Mouse (Mus musculus): ENCODE results near the gene Prkaa1. TPM values are rescaled to one million over a fixed set of nuclear protein-coding genes. Genes with fewer than 3 reads are reported as not detected.

Gene Prkaa1
- polyA plus RNA-seq, 1 experiment, result 3.0 TPM

DNA sequence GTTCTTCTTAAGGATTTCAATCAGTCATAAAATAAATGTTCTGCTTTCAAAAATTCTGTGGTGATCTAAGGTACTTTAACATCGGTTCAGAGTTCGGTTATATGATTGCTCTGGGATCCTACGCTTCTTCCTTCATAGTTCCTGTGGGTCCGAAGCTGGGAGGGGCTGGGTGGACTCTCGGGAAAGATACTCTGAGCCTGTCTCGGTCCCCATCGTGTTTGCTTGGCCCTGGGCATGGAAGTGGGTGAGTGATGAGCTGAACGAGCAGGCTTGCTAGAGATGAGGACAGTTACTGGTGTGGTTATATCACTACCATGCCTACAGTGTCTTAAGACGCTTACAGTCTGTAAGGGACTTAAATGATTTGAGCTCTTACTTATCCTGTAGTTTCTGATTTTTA, 25.0 kb upstream of the Prkaa1 start:
- Histone ChIP-seq H3K4me1 (ENCODE audit: control insufficient read depth, insufficient read depth, insufficient read length) (no peaks in the 10 kb centered on the region; the same call in 1 of the 2 replicates), H3K36me3 (ENCODE audit: control insufficient read depth, insufficient read depth, low read length) (peaks cover 27% of the 10 kb centered on the region), H3K27me3 (ENCODE audit: control insufficient read depth, insufficient read depth, low read length) (no peaks in the 10 kb centered on the region), H3K4me3 (ENCODE audit: extremely low read depth, insufficient read depth, insufficient read length) (no peak overlapping the region), H3K27ac (ENCODE audit: insufficient read depth, low read length) (no peak overlapping the region)
- no peak for TF ChIP-seq POLR2A (IDR thresholded peaks at IDR 0.05; ENCODE audit: low read depth, low read length)
- TF ChIP-seq CTCF (IDR thresholded peaks at IDR 0.05; ENCODE audit: extremely low read depth, insufficient read depth, insufficient read length, insufficient replicate concordance), result no peak
- 87% methylated on average over 9 of the region's 9 CpGs for WGBS
- no peak for DNase-seq (ENCODE audit: low read depth in 1 of 2, low spot score in 2 of 2)

GRCm38 (mm10) chr15:5119192-5119591, 24.5 kb upstream of the Prkaa1 start:
- Histone ChIP-seq H3K27ac (ENCODE audit: insufficient read depth, low read length) (no peak overlapping the region), H3K36me3 (ENCODE audit: control insufficient read depth, insufficient read depth, low read length) (peaks cover 28% of the 10 kb centered on the region), H3K27me3 (ENCODE audit: control insufficient read depth, insufficient read depth, low read length) (no peaks in the 10 kb centered on the region), H3K4me1 (ENCODE audit: control insufficient read depth, insufficient read depth, insufficient read length) (no peaks in the 10 kb centered on the region; the same call in 1 of the 2 replicates), H3K4me3 (ENCODE audit: extremely low read depth, insufficient read depth, insufficient read length) (no peak overlapping the region)
- WGBS, result 83% methylated on average over 2 of the region's 2 CpGs
- no peak for DNase-seq (ENCODE audit: low read depth in 1 of 2, low spot score in 2 of 2)
- TF ChIP-seq CTCF (IDR thresholded peaks at IDR 0.05; ENCODE audit: extremely low read depth, insufficient read depth, insufficient read length, insufficient replicate concordance) (no peak), POLR2A (IDR thresholded peaks at IDR 0.05; ENCODE audit: low read depth, low read length) (no peak)

GRCm38 (mm10) chr15:5119707-5120106, 24.0 kb upstream of the Prkaa1 start:
- no peak overlapping the region for H3K27ac ChIP-seq (ENCODE audit: insufficient read depth, low read length)
- no peaks in the 10 kb centered on the region for H3K27me3 ChIP-seq (ENCODE audit: control insufficient read depth, insufficient read depth, low read length)
- no peak for DNase-seq (ENCODE audit: low read depth in 1 of 2, low spot score in 2 of 2)
- no peaks in the 10 kb centered on the region; the same call in 1 of the 2 replicates for H3K4me1 ChIP-seq (ENCODE audit: control insufficient read depth, insufficient read depth, insufficient read length)
- WGBS, result 91% methylated on average over 2 of the region's 2 CpGs
- no peak overlapping the region for H3K4me3 ChIP-seq (ENCODE audit: extremely low read depth, insufficient read depth, insufficient read length)
- TF ChIP-seq POLR2A (IDR thresholded peaks at IDR 0.05; ENCODE audit: low read depth, low read length) (no peak), CTCF (IDR thresholded peaks at IDR 0.05; ENCODE audit: extremely low read depth, insufficient read depth, insufficient read length, insufficient replicate concordance) (no peak)
- H3K36me3 ChIP-seq (ENCODE audit: control insufficient read depth, insufficient read depth, low read length), result peaks cover 31% of the 10 kb centered on the region

GRCm38 (mm10) chr15:5121535-5122313, 21.9 kb upstream of the Prkaa1 start:
- Histone ChIP-seq H3K4me1 (ENCODE audit: control insufficient read depth, insufficient read depth, insufficient read length) (no peaks in the 10 kb centered on the region; the same call in 1 of the 2 replicates), H3K4me3 (ENCODE audit: extremely low read depth, insufficient read depth, insufficient read length) (no peak overlapping the region), H3K27ac (ENCODE audit: insufficient read depth, low read length) (no peak overlapping the region), H3K36me3 (ENCODE audit: control insufficient read depth, insufficient read depth, low read length) (peaks cover 31% of the 10 kb centered on the region), H3K27me3 (ENCODE audit: control insufficient read depth, insufficient read depth, low read length) (no peaks in the 10 kb centered on the region)
- no peak for DNase-seq (ENCODE audit: low read depth in 1 of 2, low spot score in 2 of 2)
- 93% methylated on average over 12 of the region's 12 CpGs for WGBS
- TF ChIP-seq CTCF (IDR thresholded peaks at IDR 0.05; ENCODE audit: extremely low read depth, insufficient read depth, insufficient read length, insufficient replicate concordance) (no peak), POLR2A (IDR thresholded peaks at IDR 0.05; ENCODE audit: low read depth, low read length) (no peak)

GRCm38 (mm10) chr15:5126456-5126855, 17.2 kb upstream of the Prkaa1 start:
- Histone ChIP-seq H3K4me1 (ENCODE audit: control insufficient read depth, insufficient read depth, insufficient read length) (no peaks in the 10 kb centered on the region), H3K27ac (ENCODE audit: insufficient read depth, low read length) (no peak overlapping the region), H3K36me3 (ENCODE audit: control insufficient read depth, insufficient read depth, low read length) (peaks cover 5% of the 10 kb centered on the region), H3K27me3 (ENCODE audit: control insufficient read depth, insufficient read depth, low read length) (no peaks in the 10 kb centered on the region), H3K4me3 (ENCODE audit: extremely low read depth, insufficient read depth, insufficient read length) (no peak overlapping the region)
- no peak for TF ChIP-seq POLR2A (IDR thresholded peaks at IDR 0.05; ENCODE audit: low read depth, low read length)
- TF ChIP-seq CTCF (IDR thresholded peaks at IDR 0.05; ENCODE audit: extremely low read depth, insufficient read depth, insufficient read length, insufficient replicate concordance), result no peak
- DNase-seq (ENCODE audit: low read depth in 1 of 2, low spot score in 2 of 2), result no peak
- WGBS, result 70% methylated on average over 4 of the region's 4 CpGs

GRCm38 (mm10) chr15:5127487-5127886, 16.2 kb upstream of the Prkaa1 start:
- Histone ChIP-seq H3K27me3 (ENCODE audit: control insufficient read depth, insufficient read depth, low read length) (no peaks in the 10 kb centered on the region), H3K36me3 (ENCODE audit: control insufficient read depth, insufficient read depth, low read length) (peaks cover 5% of the 10 kb centered on the region; the same call in 1 of the 2 replicates), H3K4me1 (ENCODE audit: control insufficient read depth, insufficient read depth, insufficient read length) (no peaks in the 10 kb centered on the region), H3K4me3 (ENCODE audit: extremely low read depth, insufficient read depth, insufficient read length) (no peak overlapping the region), H3K27ac (ENCODE audit: insufficient read depth, low read length) (no peak overlapping the region)
- 85% methylated on average over 2 of the region's 2 CpGs for WGBS
- TF ChIP-seq CTCF (IDR thresholded peaks at IDR 0.05; ENCODE audit: extremely low read depth, insufficient read depth, insufficient read length, insufficient replicate concordance), result no peak
- TF ChIP-seq POLR2A (IDR thresholded peaks at IDR 0.05; ENCODE audit: low read depth, low read length), result no peak
- DNase-seq (ENCODE audit: low read depth in 1 of 2, low spot score in 2 of 2), result no peak
